In the genomic region with DNA sequence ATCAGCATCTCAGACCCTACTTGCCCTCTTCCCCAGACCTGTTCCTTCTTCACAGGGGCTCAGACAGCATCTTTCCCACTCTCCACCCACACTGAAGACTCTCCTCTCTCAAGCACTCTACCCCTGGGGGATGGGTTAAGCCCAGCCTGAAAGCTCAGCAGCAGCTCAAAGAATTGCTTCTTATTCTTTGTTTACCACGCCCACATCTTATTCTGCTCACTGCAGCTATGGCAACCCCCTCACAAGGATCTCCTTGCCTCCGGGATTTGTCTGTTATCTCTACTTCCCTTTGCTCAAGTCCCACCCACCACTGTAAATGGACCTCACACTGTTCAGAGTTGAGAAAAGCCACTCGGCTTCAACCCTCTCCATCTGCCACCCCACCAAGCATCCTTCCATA, we compare ENCODE assay signal across 10 mouse cellular contexts. TPM values are rescaled to one million over a fixed set of nuclear protein-coding genes. Genes with fewer than 3 reads are reported as not detected.
DNase-seq lines count a peak whose midpoint lies in the region; ATAC-seq lines count a peak whose summit lies in the region.
"Had no signal": no experiment of that assay in that cellular context is flagged by ENCODE, and none has a peak within 500 bp of the region (broad histone marks: within the 10 kb centered on the region; RNA-seq: fewer than 3 reads in every experiment).

No protein-coding gene starts in this region.

- H3K9ac ChIP-seq in midbrain, embryonic 15.5 days, result no peak overlapping the region
- H3K9ac ChIP-seq in forebrain, embryonic 12.5 days, result no peak overlapping the region
- no peak overlapping the region for H3K9ac ChIP-seq in kidney, embryonic 14.5 days (ENCODE audit: low read depth, low read length)
- H3K9ac ChIP-seq: limb, embryonic 13.5 days had no signal

- no peak for ATAC-seq in midbrain, embryonic 15.5 days (replicated peaks)
- ATAC-seq in forebrain, embryonic 12.5 days (ENCODE audit: low FRiP score), result peak; percentile 60; the same call in 1 of the 2 replicates
- ATAC-seq in kidney, embryonic 14.5 days (ENCODE audit: low FRiP score, low TSS enrichment), result no peak; the same call in 1 of the 2 replicates

- no peak overlapping the region for H3K4me3 ChIP-seq in midbrain, embryonic 10.5 days
- H3K4me3 ChIP-seq in midbrain, embryonic 15.5 days, result no peak overlapping the region
- H3K4me3 ChIP-seq in forebrain, embryonic 12.5 days (replicated peaks), result no peak overlapping the region
- no peak overlapping the region for H3K4me3 ChIP-seq in kidney, embryonic 14.5 days (ENCODE audit: low read length)
- H3K4me3 ChIP-seq: limb, embryonic 13.5 days had no signal

- H3K36me3 ChIP-seq in midbrain, embryonic 10.5 days, result no peaks in the 10 kb centered on the region
- no peaks in the 10 kb centered on the region for H3K36me3 ChIP-seq in midbrain, embryonic 15.5 days (replicated peaks)
- no peaks in the 10 kb centered on the region for H3K36me3 ChIP-seq in forebrain, embryonic 12.5 days (replicated peaks)
- H3K36me3 ChIP-seq in kidney, embryonic 14.5 days (ENCODE audit: control insufficient read depth, insufficient read depth, low read length), result no peaks in the 10 kb centered on the region
- H3K36me3 ChIP-seq: limb, embryonic 13.5 days had no signal

- H3K27me3 ChIP-seq in midbrain, embryonic 10.5 days (ENCODE audit: low read depth, poor library complexity, severe bottlenecking), result 0 out of 2 replicates have a peak, but pooled peaks cover 15% of the 10 kb centered on the region
- H3K27me3 ChIP-seq in midbrain, embryonic 15.5 days (replicated peaks), result no peaks in the 10 kb centered on the region
- H3K27me3 ChIP-seq in forebrain, embryonic 12.5 days, result peaks cover 29% of the 10 kb centered on the region
- no peaks in the 10 kb centered on the region for H3K27me3 ChIP-seq in kidney, embryonic 14.5 days (ENCODE audit: control insufficient read depth, insufficient read depth, low read length)
- H3K27me3 ChIP-seq: limb, embryonic 13.5 days had no signal

- no peak overlapping the region for H3K4me2 ChIP-seq in midbrain, embryonic 15.5 days
- H3K4me2 ChIP-seq in forebrain, embryonic 12.5 days, result no peak overlapping the region
- H3K4me2 ChIP-seq in kidney, embryonic 14.5 days (replicated peaks; ENCODE audit: low read depth, low read length), result no peak overlapping the region
- H3K4me2 ChIP-seq: limb, embryonic 13.5 days had no signal

- peak; percentile 41 for DNase-seq in midbrain, embryonic 10.5 days (ENCODE audit: low spot score)
- peak; percentile 24 to 28 for DNase-seq in left cerebral cortex, adult 9 months (ENCODE audit: low spot score in 2 of 2)
- peak; percentile 4 to 33 for DNase-seq in right cerebral cortex, postnatal 36 days (ENCODE audit: low spot score in 2 of 2)
- no peak for DNase-seq in adrenal gland, postnatal 4 days (ENCODE audit: low spot score in 2 of 2)
- no peak for DNase-seq in urinary bladder, postnatal 10 days (ENCODE audit: low spot score)
- DNase-seq: cerebellum, adult 11-12 months had no signal

- peaks cover 19% of the 10 kb centered on the region for H3K4me1 ChIP-seq in midbrain, embryonic 10.5 days
- H3K4me1 ChIP-seq in midbrain, embryonic 15.5 days, result 0 out of 2 replicates have a peak, but pooled peaks cover 4% of the 10 kb centered on the region
- H3K4me1 ChIP-seq in forebrain, embryonic 12.5 days, result peaks cover 18% of the 10 kb centered on the region
- H3K4me1 ChIP-seq in kidney, embryonic 14.5 days (ENCODE audit: control insufficient read depth, insufficient read depth, low read length), result no peaks in the 10 kb centered on the region

- peak overlapping the region; percentile 57 for H3K27ac ChIP-seq in midbrain, embryonic 10.5 days (replicated peaks)
- H3K27ac ChIP-seq in midbrain, embryonic 15.5 days, result no peak overlapping the region
- H3K27ac ChIP-seq in forebrain, embryonic 12.5 days, result no peak overlapping the region
- no peak overlapping the region for H3K27ac ChIP-seq in kidney, embryonic 14.5 days (ENCODE audit: low read depth, low read length)
- H3K27ac ChIP-seq: limb, embryonic 13.5 days had no signal

- no peaks in the 10 kb centered on the region for H3K9me3 ChIP-seq in midbrain, embryonic 10.5 days (replicated peaks)
- no peaks in the 10 kb centered on the region for H3K9me3 ChIP-seq in midbrain, embryonic 15.5 days
- H3K9me3 ChIP-seq in forebrain, embryonic 12.5 days, result 0 out of 2 replicates have a peak, but pooled peaks cover under 1% of the 10 kb centered on the region
- H3K9me3 ChIP-seq in kidney, embryonic 14.5 days (ENCODE audit: control insufficient read depth, low read length), result no peaks in the 10 kb centered on the region

- 12% methylated on average over 3 of the region's 3 CpGs for WGBS in midbrain, embryonic 10.5 days
- 3% methylated on average over 3 of the region's 3 CpGs for WGBS in midbrain, embryonic 15.5 days
- 3% methylated on average over 3 of the region's 3 CpGs for WGBS in forebrain, embryonic 12.5 days
- WGBS in kidney, embryonic 14.5 days, result 31% methylated on average over 3 of the region's 3 CpGs

RNA-seq across cellular contexts. Expression of a gene that starts 28.7 kb away (rescaled TPM):
- polyA plus RNA-seq in midbrain, embryonic 10.5 days (2016; fragmentation: Nextera tagmentation; extraction: Ambion mirVana), result 4.5 and 4.8 TPM in 2 replicates
- polyA plus RNA-seq in midbrain, embryonic 15.5 days (2015; fragmentation: Nextera tagmentation; extraction: Ambion mirVana), result 3.6 and 3.9 TPM in 2 replicates
- 4.1 and 5.3 TPM in 2 replicates for polyA plus RNA-seq in forebrain, embryonic 12.5 days (2016; fragmentation: Nextera tagmentation; extraction: Ambion mirVana)
- total RNA-seq in adrenal gland, postnatal 4 days (2021), result 10 to 100 TPM; 83.9 to 84.6 TPM
- 12.2 and 16.7 TPM in 2 replicates for polyA plus RNA-seq in kidney, embryonic 14.5 days (2014; fragmentation: Nextera tagmentation; extraction: Ambion mirVana)

Comparison
In these comparisons a context has a peak if more than half of its experiments do, and no peak if none do; other contexts are left out.
1. DNase-seq: peak in midbrain, embryonic 10.5 days (single experiment), left cerebral cortex, adult 9 months (2 of 2) and right cerebral cortex, postnatal 36 days (2 of 2); none in adrenal gland, postnatal 4 days (0 of 2) and urinary bladder, postnatal 10 days (single experiment).